Mouse (Mus musculus) spleen, adult 12 weeks (tissue): Measurements from ENCODE around the gene Tmem116.

Experiments used
- DNase-seq: peaks from one replicate; pipeline ENCODE4 v3.0.0; 2022; ENCODE audit warnings: low spot score

Gene Tmem116

DNA sequence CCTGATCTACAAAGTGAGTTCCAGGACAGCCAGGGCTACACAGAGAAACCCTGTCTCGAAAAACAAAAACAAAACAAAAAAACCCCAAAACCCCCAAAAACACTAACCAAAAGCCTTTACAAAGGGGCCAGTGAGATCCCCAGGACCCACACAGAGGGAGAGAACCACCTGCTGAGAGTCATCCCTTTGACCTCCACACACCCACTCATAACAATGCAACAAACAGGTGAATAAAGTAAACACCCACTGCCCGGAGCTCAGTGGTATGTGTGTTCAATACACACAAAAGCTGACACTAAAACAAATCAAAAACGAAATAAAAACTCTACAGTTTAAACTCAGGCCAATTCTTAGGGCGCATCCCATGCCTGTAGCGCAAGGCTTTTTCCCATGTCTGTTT is 88.4 kb downstream of the Tmem116 start:
- no peak for DNase-seq

- DNase-seq: no peak
Measured at GRCm38 (mm10) chr5:121541235-121541634, 89.5 kb downstream of the Tmem116 start.

GRCm38 (mm10) chr5:121543370-121543769 is 91.7 kb downstream of the Tmem116 start:
- DNase-seq: no peak

- no peak for DNase-seq
Measured at GRCm38 (mm10) chr5:121544910-121545792, 93.5 kb downstream of the Tmem116 start, which contains the start of the genes Adam1a and Gm42878. Gene Adam1a, minus strand, starts transcription at chr5:121545482. Gene Gm42878, minus strand, starts transcription at chr5:121545482.

DNA sequence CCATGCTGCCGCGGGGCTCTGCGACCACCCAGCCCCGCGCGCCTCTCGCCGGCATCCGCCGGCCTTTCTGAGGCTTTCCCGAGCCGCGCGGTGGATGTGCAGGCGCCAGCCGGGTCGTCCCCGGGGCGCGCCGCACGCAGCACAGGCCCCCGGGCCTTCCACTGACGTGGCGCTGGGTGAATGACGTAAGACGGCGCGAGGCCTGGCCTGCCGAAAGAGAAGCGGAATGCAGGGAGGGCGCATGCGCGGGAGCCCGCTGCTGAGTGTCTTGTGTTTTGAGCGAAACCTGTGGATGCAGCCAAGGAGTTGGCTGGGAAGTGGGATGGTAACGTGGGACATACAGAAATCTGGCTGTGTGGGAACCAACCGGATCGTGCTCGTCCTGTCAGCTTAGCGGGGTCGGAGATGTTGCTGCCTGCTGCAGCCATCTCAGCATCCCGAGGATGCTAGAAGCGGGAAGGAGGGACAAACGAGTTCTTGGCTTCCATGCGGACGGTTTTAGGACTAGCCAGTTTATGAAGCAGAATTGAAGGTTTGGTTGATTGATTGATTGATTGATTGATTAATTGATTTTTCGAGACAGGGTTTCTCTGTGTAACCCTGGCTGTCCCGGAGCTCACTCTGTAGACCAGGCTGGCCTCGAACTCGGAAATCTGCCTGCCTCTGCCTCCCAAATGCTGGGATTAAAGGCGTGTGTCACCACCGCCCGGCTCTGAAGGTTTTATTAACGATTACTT is 94.3 kb downstream of the Tmem116 start, which contains the start of gene Mapkapk5:
TSS of gene Mapkapk5 (minus strand) at position 113 of the 737 bp plus-strand sequence.
- DNase-seq: peak; percentile 97

GRCm38 (mm10) chr5:121546530-121546895 is 94.8 kb downstream of the Tmem116 start:
- peak; percentile 32 for DNase-seq

- no peak for DNase-seq
Measured at GRCm38 (mm10) chr5:121547084-121547483, 95.4 kb downstream of the Tmem116 start.

GRCm38 (mm10) chr5:121549196-121549595 is 97.5 kb downstream of the Tmem116 start:
- no peak for DNase-seq

DNA sequence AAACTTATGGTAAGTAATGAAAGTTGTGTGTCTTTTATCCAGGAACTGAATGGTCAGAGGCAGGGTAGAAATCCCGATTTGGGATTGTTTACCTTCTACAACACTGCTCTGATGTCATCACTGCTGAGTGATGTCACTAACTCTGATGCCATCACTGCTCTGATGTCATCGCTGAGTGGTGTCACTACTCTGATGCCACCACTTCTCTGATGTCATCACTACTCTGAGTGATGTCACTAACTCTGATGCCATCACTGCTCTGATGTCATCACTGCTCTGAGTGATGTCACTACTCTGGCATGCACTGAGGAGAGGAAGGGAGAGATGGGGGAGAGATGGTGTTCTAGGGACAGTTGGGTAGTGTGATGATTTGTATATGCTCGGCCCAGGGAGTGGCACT is 110.7 kb downstream of the Tmem116 start:
- no peak for DNase-seq

- DNase-seq: peak; percentile 75
Measured at GRCm38 (mm10) chr5:121564468-121564895, 112.8 kb downstream of the Tmem116 start.

DNA sequence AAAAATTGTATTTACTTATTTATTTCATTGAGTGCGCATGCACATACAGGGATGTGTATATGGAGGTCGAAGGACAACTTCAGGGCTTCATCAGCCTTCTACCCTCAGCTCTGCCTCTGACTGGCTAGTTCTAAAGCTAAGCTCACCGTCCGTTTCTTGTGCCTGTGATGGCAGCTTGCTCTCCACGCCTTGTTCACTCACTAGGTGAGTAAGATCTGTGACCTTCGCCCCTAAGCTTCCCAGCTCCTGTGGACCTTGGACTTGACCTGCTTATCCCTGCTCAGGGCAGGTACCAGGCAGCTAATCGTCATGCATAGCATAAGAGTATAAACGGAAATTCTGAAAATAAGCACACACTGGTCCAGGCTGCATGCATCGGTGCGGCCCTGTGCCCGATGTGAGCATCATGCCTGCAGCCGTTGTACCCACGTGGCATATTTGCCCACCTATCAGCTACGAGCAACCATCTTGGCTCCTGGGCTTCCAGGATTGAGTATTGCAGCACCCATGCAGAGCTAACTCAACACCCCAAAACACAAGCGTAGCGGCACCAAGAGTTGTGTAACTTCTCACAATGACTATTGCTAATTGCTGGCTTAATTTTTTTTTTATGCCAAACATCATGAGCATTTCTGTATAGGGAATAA is 114.5 kb downstream of the Tmem116 start:
- no peak for DNase-seq

DNA sequence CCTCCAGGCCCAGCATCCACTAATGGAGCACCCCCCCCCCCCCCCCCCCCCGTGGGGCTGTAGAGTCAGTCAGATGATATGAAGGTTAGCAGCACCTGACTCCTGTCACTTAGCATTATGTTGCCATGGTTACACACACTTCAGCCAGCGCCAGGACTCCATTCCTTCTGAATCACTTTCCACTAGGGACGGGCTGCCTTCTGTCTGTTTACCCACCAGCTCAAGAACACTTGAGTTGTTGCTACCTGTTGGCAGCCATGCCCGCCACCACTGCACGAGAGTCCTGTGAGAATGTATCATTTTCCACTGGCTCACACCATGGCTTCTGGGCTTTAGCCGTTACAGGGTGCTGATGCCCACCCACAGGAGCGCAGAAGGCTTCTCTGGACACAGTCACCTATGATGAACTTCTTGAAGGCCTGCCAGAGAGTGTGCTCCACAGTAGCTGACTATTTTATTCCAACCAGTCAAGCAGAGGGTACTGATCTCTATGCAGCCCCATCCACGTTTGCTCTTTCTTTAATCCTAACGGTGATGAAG is 118.3 kb downstream of the Tmem116 start:
- DNase-seq: no peak

- no peak for DNase-seq
Measured at GRCm38 (mm10) chr5:121570787-121571186, 119.1 kb downstream of the Tmem116 start.
